Mouse (Mus musculus) ovary, postnatal 14 days (tissue): ENCODE measurements at regions not wholly inside any gene's neighbourhood (a gene's known extent, or its start where the extent isn't known, plus 50 kb on each side); places are given as distances from the start of the nearest gene placed in this dataset.

Source experiments
- DNase-seq: peaks from one replicate; pipeline ENCODE4 v3.0.0; 2022; ENCODE audit warnings: low spot score

- DNase-seq: no peak
Measured at GRCm38 (mm10) chr6:51754239-51754681, 230.6 kb downstream of the Snx10 start.

- DNase-seq: no peak
Measured at GRCm38 (mm10) chr6:51757131-51757530, 233.4 kb downstream of the Snx10 start.

DNA sequence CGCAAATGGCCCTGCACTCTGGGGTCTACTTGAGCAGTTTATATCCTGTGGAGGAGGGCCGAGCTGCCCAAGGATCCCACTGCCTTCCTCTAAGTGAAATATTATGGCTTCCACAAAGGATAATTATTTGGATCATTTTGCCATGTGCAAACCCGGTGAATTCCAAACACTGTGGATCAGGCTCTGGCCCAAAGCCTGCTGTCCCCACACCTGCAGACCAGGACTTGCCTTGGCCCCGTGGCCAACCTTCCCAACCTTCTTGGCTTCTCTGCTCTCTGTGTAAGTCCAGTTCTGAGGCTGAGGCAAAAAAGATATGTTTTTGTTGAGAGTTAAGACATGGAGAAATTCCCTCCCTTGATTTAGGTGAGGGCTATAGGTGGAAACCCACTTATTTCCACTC, 234.0 kb downstream of the Snx10 start:
- DNase-seq: no peak

GRCm38 (mm10) chr6:51758781-51759180, 235.1 kb downstream of the Snx10 start:
- DNase-seq: no peak

- no peak for DNase-seq
Measured at GRCm38 (mm10) chr6:51760372-51760771, 236.7 kb downstream of the Snx10 start.

DNA sequence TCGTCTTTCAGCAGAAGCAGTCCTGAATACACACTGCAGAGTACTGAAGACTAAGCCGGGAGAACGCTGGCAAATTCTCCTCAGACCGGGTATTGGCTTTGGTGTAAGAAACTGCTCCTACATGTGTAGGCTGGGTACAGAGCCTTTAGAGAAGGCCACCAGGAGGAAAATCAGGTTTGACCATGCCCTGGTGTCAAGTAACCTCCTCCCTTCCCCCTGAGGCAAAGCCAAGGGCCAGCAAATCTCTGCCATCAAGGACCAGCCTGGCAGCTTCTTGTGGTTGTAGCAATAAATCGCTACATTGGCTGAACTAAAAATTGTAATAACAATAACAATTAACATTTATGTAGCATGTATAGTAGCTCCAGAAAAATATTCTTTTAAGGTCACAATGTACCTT, 237.8 kb downstream of the Snx10 start:
- DNase-seq: no peak

GRCm38 (mm10) chr6:51766482-51766881, 242.8 kb downstream of the Snx10 start:
- no peak for DNase-seq

- no peak for DNase-seq
Measured at GRCm38 (mm10) chr6:51767582-51768341, 244.1 kb downstream of the Snx10 start.

GRCm38 (mm10) chr6:51771001-51771400, 241.3 kb downstream of the Skap2 start:
- DNase-seq: no peak

DNA sequence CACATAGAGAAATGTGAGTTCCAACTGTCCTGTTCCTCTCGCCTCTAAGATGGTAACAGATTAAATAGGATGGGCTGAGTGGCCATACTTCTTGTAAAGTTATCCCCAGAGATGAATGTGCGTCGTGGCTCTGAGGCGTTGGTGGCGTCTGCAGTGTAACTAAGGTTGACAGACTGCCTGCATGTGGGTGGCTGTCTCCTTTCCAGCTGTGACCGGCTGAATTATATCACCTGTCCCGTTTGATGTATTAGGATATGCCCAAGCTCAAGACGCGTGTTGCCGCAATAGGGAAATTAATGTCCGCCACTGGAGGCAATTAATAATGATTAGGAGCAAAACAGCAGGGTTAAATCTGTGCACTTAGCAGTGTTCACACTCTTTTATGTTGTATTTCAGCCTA, 240.9 kb downstream of the Skap2 start:
- DNase-seq: no peak

- DNase-seq: no peak
Measured at GRCm38 (mm10) chr6:51774771-51775170, 237.6 kb downstream of the Skap2 start.

GRCm38 (mm10) chr6:51785615-51786014, 226.7 kb downstream of the Skap2 start:
- no peak for DNase-seq

DNA sequence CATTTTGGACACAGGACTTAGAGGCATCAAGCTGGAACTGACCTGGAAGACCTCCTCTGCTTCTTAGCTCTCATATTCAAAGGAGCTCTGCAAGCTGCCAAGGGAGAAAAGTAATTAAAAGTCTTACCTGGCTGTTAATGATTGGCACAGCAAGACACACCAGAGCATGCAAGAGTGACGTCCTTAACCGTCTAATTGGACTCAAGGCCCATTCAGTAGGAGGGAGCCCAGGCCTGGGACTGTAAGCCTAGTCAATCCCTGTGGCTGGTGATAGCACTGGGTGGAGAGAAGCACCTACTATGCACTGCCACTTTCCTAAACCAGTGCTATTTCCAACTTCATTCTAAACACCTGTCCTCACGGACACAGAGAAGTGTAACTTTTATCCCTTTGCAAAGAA, 225.5 kb downstream of the Skap2 start:
- DNase-seq: no peak

GRCm38 (mm10) chr6:51788156-51788555, 224.2 kb downstream of the Skap2 start:
- no peak for DNase-seq

- no peak for DNase-seq
Measured at GRCm38 (mm10) chr6:51790293-51790692, 222.1 kb downstream of the Skap2 start.

DNA sequence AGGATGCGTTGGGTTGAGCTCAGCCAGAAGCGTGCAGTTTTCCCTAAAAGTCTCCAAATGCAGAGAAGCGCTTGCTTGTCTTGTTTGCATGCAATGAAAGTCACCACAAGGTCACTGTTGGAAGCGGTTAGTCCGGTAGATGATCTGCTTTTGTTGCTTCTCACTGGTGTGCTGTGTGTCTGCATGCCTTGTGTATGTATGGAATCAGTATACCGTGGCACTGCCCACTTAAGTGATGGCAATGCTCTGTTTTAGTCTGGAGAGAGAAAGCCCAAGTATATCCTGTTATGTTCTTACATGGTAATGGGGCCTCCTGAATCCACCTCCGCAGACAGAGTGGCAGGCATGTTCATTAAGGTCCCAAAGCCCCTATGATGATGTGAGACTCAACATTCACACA, 221.7 kb downstream of the Skap2 start:
- DNase-seq: no peak

- DNase-seq: peak; percentile 13
Measured at GRCm38 (mm10) chr6:51795300-51795699, 217.0 kb downstream of the Skap2 start.

GRCm38 (mm10) chr6:51798577-51799240, 213.6 kb downstream of the Skap2 start:
- DNase-seq: no peak

GRCm38 (mm10) chr6:51805656-51806055, 206.7 kb downstream of the Skap2 start:
- no peak for DNase-seq
